Mouse (Mus musculus): ENCODE data around the gene Mis18a. TPM values are rescaled to one million over a fixed set of nuclear protein-coding genes. Genes with fewer than 3 reads are reported as not detected.

Gene Mis18a
- polyA plus RNA-seq, 1 experiment, result 21.8 TPM

GRCm38 (mm10) chr16:90759335-90759734, 32.1 kb upstream of the Mis18a start:
- 69% methylated on average over 3 of the region's 3 CpGs for WGBS
- no peak overlapping the region for H3K27ac ChIP-seq (ENCODE audit: control insufficient read depth, insufficient read depth, low read depth, low read length, poor library complexity)

GRCm38 (mm10) chr16:90753386-90753941, 26.3 kb upstream of the Mis18a start:
- no peak overlapping the region; the same call in 1 of the 2 replicates for H3K27ac ChIP-seq (ENCODE audit: control insufficient read depth, insufficient read depth, low read depth, low read length, poor library complexity)
- 78% methylated on average over 13 of the region's 13 CpGs for WGBS
- no peak for TF ChIP-seq POLR2A (IDR thresholded peaks at IDR 0.05; ENCODE audit: borderline replicate concordance, control insufficient read depth, low read depth, low read length)
- TF ChIP-seq CTCF (IDR thresholded peaks at IDR 0.05; ENCODE audit: control insufficient read depth, insufficient read depth, low read length), result no peak
- no peak overlapping the region for H3K4me3 ChIP-seq (replicated peaks; ENCODE audit: control insufficient read depth, low read depth, low read length)
- H3K4me1 ChIP-seq (ENCODE audit: control insufficient read depth, insufficient read depth, low read length), result no peaks in the 10 kb centered on the region

More at GRCm38 (mm10) chr16:90759335-90759734, 32.1 kb upstream of the Mis18a start:
- Histone ChIP-seq H3K4me1 (ENCODE audit: control insufficient read depth, insufficient read depth, low read length) (no peaks in the 10 kb centered on the region; the same call in none of the 2 replicates), H3K4me3 (replicated peaks; ENCODE audit: control insufficient read depth, low read depth, low read length) (no peak overlapping the region)
- TF ChIP-seq POLR2A (IDR thresholded peaks at IDR 0.05; ENCODE audit: borderline replicate concordance, control insufficient read depth, low read depth, low read length) (no peak), CTCF (IDR thresholded peaks at IDR 0.05; ENCODE audit: control insufficient read depth, insufficient read depth, low read length) (no peak)

GRCm38 (mm10) chr16:90748169-90748568, 21.0 kb upstream of the Mis18a start:
- Histone ChIP-seq H3K4me1 (ENCODE audit: control insufficient read depth, insufficient read depth, low read length) (no peaks in the 10 kb centered on the region; the same call in 1 of the 2 replicates), H3K27ac (ENCODE audit: control insufficient read depth, insufficient read depth, low read depth, low read length, poor library complexity) (no peak overlapping the region), H3K4me3 (replicated peaks; ENCODE audit: control insufficient read depth, low read depth, low read length) (no peak overlapping the region)
- TF ChIP-seq POLR2A (IDR thresholded peaks at IDR 0.05; ENCODE audit: borderline replicate concordance, control insufficient read depth, low read depth, low read length), result no peak
- TF ChIP-seq CTCF (IDR thresholded peaks at IDR 0.05; ENCODE audit: control insufficient read depth, insufficient read depth, low read length), result no peak
- 86% methylated on average over 7 of the region's 7 CpGs for WGBS

GRCm38 (mm10) chr16:90747143-90747542, 19.9 kb upstream of the Mis18a start:
- 39% methylated on average over 6 of the region's 6 CpGs for WGBS
- TF ChIP-seq CTCF (IDR thresholded peaks at IDR 0.05; ENCODE audit: control insufficient read depth, insufficient read depth, low read length), result no peak
- TF ChIP-seq POLR2A (IDR thresholded peaks at IDR 0.05; ENCODE audit: borderline replicate concordance, control insufficient read depth, low read depth, low read length), result no peak
- Histone ChIP-seq H3K4me3 (replicated peaks; ENCODE audit: control insufficient read depth, low read depth, low read length) (no peak overlapping the region), H3K4me1 (ENCODE audit: control insufficient read depth, insufficient read depth, low read length) (no peaks in the 10 kb centered on the region; the same call in 1 of the 2 replicates), H3K27ac (ENCODE audit: control insufficient read depth, insufficient read depth, low read depth, low read length, poor library complexity) (no peak overlapping the region)

- TF ChIP-seq POLR2A (IDR thresholded peaks at IDR 0.05; ENCODE audit: borderline replicate concordance, control insufficient read depth, low read depth, low read length) (no peak), CTCF (IDR thresholded peaks at IDR 0.05; ENCODE audit: control insufficient read depth, insufficient read depth, low read length) (no peak)
- WGBS, result 82% methylated on average over 26 of the region's 26 CpGs
- Histone ChIP-seq H3K4me1 (ENCODE audit: control insufficient read depth, insufficient read depth, low read length) (no peaks in the 10 kb centered on the region; the same call in 1 of the 2 replicates), H3K27ac (ENCODE audit: control insufficient read depth, insufficient read depth, low read depth, low read length, poor library complexity) (no peak within 1 kb of the TSS), H3K4me3 (replicated peaks; ENCODE audit: control insufficient read depth, low read depth, low read length) (no peak within 1 kb of the TSS)
These were observed 11.1 kb upstream of the Mis18a start, which contains the start of gene Mrap for GRCm38 (mm10) chr16:90738092-90738956. TSS of gene Mrap (plus strand) at chr16:90738207.

GRCm38 (mm10) chr16:90736672-90737270, 9.6 kb upstream of the Mis18a start:
- no peaks in the 10 kb centered on the region for H3K4me1 ChIP-seq (ENCODE audit: control insufficient read depth, insufficient read depth, low read length)
- TF ChIP-seq CTCF (IDR thresholded peaks at IDR 0.05; ENCODE audit: control insufficient read depth, insufficient read depth, low read length) (no peak), POLR2A (IDR thresholded peaks at IDR 0.05; ENCODE audit: borderline replicate concordance, control insufficient read depth, low read depth, low read length) (no peak)
- no peak overlapping the region for H3K27ac ChIP-seq (ENCODE audit: control insufficient read depth, insufficient read depth, low read depth, low read length, poor library complexity)
- 60% methylated on average over 10 of the region's 10 CpGs for WGBS
- H3K4me3 ChIP-seq (replicated peaks; ENCODE audit: control insufficient read depth, low read depth, low read length), result no peak overlapping the region

GRCm38 (mm10) chr16:90735611-90736010, 8.4 kb upstream of the Mis18a start:
- WGBS, result 45% methylated on average over 4 of the region's 4 CpGs
- TF ChIP-seq CTCF (IDR thresholded peaks at IDR 0.05; ENCODE audit: control insufficient read depth, insufficient read depth, low read length) (no peak), POLR2A (IDR thresholded peaks at IDR 0.05; ENCODE audit: borderline replicate concordance, control insufficient read depth, low read depth, low read length) (no peak)
- Histone ChIP-seq H3K4me1 (ENCODE audit: control insufficient read depth, insufficient read depth, low read length) (no peaks in the 10 kb centered on the region), H3K27ac (ENCODE audit: control insufficient read depth, insufficient read depth, low read depth, low read length, poor library complexity) (no peak overlapping the region), H3K4me3 (replicated peaks; ENCODE audit: control insufficient read depth, low read depth, low read length) (no peak overlapping the region)
